Mouse (Mus musculus) lung, adult 2 months (tissue): ENCODE results near the gene Prdx2.

Source experiments
- CTCF ChIP-seq: fragments of 200-500 bp; IDR thresholded peaks from 2 replicates; pipeline ENCODE4 v1.5.1; 2011; ENCODE audit warnings: mild to moderate bottlenecking, low read length, control low read depth; ENCODE audit not compliant: insufficient read depth
- POLR2A ChIP-seq: fragments of 200-500 bp; IDR thresholded peaks from 2 replicates; pipeline ENCODE4 v1.6.1; 2011; ENCODE audit warnings: low read depth, mild to moderate bottlenecking, control low read depth, low read length, borderline replicate concordance; ENCODE audit errors: extremely low read depth

GRCm38 (mm10) chr8:84996978-84997377, 27.6 kb downstream of the Prdx2 start:
- no peak for TF ChIP-seq POLR2A
- no peak for TF ChIP-seq CTCF
